Mouse (Mus musculus) right cerebral cortex, postnatal 10 days (tissue): ENCODE measurements around the gene Immp2l.
"Not testable (repeated sequence)": the region's sequence is repeated elsewhere in the genome, so short reads cannot be mapped to it uniquely, and the experiment has no call there.

ENCODE experiments used
- DNase-seq, 2 experiments: peaks; one replicate each; pipeline ENCODE4 v3.0.0; 2021; ENCODE audit warnings: low spot score in 2 of 2

The Immp2l gene

GRCm38 (mm10) chr12:41838334-41838847 lies 814.5 kb downstream of the Immp2l start:
- DNase-seq, result no peak

- DNase-seq, result no peak
Observed at GRCm38 (mm10) chr12:41839241-41839640, 815.4 kb downstream of the Immp2l start.

- no peak for DNase-seq
Observed at GRCm38 (mm10) chr12:41842694-41843329, 818.9 kb downstream of the Immp2l start.

DNA sequence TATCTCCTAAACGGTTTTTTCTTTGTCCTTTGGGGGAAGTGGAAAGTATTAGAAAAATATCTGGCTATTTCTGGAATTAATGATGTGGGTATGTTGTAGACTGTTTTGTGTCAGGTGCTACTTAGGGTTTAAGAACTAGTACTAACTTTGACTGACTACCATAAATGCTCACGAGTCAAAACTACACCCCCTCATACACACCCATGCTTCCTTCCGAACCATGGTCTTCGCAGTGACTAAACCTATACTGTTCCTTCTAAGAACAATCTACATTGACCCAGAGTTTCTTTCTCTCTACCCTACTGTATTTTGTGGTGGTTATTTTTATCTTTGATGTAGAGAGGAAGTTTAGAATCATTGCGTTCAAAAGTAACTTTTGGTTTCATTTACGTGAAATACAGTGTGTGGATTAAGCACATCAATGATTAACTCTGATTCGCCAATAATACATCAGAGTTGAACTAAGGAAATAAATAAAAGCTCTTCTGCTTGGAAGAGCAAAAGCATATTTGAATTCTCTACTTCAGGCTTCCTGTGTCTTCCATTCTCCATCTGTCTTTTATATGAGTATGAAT lies 828.1 kb downstream of the Immp2l start:
- DNase-seq, result no peak

DNA sequence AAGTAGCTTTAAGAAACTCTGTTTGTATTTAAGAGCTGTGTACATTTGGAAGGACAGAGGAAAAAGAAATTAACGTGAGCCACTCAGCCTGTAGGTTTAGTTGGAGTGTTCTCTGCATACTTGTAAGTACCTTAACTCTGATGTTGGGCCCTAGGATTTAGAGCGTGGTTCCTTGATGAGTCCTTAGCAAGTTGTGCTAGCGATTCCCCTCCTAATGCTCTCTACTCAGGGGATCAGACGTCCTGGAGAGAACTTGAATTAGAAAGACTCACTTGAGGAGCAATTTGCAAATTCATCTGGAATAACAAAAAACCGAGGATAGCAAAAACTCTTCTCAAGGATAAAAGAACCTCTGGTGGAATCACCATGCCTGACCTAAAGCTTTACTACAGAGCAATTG lies 835.8 kb downstream of the Immp2l start:
- not testable (repeated sequence) for DNase-seq

- no peak for DNase-seq
Observed at GRCm38 (mm10) chr12:41868317-41868716, 844.4 kb downstream of the Immp2l start.

- DNase-seq, result no peak
Observed at GRCm38 (mm10) chr12:41874015-41874414, 850.1 kb downstream of the Immp2l start.

GRCm38 (mm10) chr12:41877292-41877959 lies 853.5 kb downstream of the Immp2l start:
- DNase-seq, result peak; percentile 39 to 59

- no peak for DNase-seq
Observed at GRCm38 (mm10) chr12:41878493-41878892, 854.6 kb downstream of the Immp2l start.

DNA sequence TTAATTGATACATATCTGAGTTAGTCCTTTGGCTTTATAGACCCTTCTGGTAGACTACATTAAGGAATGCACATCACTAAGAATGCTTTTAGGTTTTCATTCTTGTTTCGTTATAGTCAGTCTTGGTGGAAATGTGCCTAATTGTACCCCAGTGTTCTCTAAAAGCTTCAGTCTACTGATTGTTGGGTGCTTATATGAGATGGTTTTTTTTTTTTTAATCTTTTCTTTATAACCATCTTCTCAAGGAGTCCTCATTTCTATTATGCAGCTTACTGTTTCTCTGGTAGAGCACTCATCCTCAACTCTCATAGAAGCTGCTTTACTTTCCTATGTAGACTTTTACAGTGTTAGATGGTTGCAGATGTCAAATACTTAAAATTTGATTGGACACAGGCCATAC lies 855.1 kb downstream of the Immp2l start:
- no peak for DNase-seq

DNA sequence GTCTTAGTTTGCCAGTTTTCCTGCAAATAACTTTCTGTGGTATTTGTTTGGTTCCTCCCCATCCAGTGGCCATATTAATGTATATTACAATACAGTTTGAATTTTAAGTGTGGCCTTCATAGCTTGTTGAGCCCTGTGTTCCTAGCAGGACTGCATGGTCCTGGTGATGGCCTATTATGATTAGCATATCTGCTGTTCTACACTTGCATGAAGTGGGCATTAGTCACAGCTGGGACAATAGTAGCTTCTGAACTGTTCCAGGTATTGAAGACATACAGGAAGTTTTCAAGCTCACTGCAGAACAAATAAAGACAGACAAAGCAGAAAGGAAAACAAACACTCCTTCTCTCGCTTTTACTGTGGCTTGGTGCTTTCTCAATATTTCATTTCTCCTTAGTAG lies 855.5 kb downstream of the Immp2l start:
- no peak for DNase-seq

GRCm38 (mm10) chr12:41880833-41881232 lies 856.9 kb downstream of the Immp2l start:
- no peak for DNase-seq

DNA sequence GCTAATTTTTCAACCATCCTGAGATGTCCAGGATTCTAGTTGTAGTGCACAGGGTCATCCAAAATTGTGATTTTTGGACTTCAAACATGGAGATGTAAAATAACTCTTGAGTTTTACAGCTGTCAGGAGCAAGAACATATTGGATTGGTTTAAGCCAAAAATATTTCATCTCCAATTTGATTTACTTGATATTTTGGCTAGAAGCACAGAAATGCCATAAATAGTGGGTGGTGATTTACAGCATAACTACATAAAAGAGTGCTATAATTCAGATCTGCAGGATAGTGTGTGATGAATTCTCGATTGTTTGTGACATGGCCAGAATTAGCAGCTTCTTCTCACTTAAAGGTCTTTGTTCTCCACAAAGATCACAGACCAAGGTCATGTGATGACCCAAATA lies 884.1 kb downstream of the Immp2l start:
- DNase-seq, result no peak

DNA sequence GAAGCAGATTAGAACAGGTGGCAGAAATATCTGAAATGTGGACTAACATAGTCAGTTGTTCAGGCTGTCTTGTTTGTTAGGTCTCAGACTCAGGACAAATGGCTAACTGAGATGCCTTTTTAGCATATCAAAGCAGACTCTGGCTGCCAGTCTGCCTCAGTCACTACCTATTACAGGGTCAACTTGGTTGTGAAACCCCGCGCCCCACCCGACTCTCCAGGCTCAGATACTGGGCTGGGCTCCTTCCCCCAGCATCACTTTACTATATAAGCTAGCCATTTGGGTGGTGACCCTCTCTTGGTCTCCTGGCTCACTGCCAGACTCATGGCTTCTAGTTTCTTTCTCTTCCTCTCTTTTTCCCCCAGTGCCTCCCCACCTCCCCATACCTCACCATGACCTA lies 887.7 kb downstream of the Immp2l start:
- DNase-seq, result no peak

DNA sequence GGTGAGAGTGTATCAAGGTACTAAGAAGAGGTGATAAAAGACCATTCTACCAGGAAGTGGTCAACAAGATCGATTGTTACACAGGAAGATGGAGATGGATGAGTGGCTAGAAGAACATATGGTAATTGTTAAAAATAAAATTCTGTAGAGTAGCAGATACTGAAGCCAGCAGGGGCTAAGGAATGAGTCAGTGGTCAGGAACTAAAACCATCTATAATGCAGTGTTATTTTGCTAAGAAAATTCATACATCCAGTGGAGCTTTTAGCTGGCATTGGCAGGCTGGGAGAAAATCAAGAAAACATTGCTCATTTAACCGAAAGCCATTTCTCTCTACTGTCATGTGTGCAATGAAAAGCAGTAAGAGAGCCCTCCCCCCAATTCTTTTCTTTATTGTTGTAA lies 913.9 kb downstream of the Immp2l start:
- no peak for DNase-seq

- DNase-seq, result no peak
Observed at GRCm38 (mm10) chr12:41941853-41942252, 918.0 kb downstream of the Immp2l start.

DNA sequence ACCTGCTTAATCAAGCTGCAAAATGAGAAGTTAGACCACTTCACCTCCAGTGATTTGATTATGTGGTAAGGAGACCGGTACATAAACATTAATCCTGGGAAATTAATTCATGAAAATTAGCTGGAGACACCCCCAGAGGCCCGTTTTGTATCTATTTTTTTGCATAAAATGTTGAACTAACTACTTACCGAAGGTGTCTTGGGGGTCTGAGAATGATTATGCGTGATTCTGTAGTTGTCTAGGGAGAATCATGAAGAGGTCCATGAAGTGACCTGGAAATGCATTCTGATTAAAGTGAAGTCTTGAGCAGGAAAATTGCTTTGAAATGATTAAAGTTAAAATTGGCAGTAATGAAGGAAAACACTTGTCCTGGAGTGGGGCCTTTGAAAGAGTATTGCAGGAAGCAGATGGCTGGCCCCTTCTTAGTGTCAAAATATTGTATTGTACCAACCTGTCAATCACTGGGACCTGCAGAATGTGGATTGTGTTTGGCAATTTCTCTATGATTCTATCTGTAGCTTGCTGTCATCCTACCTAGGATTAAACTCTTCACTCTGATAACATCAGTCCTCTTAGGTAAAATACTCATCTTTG lies 920.3 kb downstream of the Immp2l start:
- DNase-seq, result no peak

- DNase-seq, result no peak
Observed at GRCm38 (mm10) chr12:41946536-41946935, 922.6 kb downstream of the Immp2l start.

GRCm38 (mm10) chr12:41949409-41949808 lies 925.5 kb downstream of the Immp2l start:
- DNase-seq, result no peak

DNA sequence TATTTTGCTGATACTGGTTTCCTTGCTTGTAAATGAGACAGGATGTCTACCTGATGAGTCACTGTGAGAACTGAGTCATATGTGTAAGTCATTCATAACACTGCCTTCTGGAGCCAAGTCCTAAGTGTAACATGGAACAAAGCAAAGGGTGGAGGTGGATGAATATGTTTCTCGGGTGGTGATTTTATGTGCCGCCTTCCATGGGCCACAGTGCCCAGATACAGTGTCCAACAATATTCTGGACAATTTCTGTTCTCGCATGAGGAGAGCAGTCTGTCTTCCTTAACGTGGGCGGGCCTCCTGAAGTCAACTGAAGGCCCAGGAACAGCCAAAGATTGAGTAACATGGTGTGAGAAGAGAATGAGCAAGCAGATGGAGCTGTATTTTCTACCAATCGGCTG lies 926.0 kb downstream of the Immp2l start:
- no peak for DNase-seq

- no peak for DNase-seq
Observed at GRCm38 (mm10) chr12:41950726-41951125, 926.8 kb downstream of the Immp2l start.

DNA sequence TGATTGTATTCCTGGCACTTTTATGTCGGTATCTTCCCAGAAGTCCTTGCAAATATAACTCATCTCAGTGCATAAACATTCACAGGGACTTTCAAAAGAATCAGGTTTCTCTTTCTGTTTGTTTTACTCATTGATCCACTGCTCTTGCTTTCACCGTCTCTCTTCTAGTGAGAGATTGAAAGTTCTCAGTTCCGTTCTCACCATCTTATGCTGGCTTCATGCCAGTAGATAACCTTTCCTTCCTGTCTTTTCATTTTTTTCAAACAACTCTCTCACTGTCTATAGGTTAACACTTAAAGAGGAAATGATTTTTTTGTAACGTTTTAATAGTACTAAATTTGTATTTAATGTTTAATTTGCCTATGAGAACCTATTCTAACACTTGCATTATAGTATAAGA lies 937.1 kb downstream of the Immp2l start:
- no peak for DNase-seq

- no peak for DNase-seq
Observed at GRCm38 (mm10) chr12:41991408-41991807, 967.5 kb downstream of the Immp2l start.
